Mouse (Mus musculus) kidney, postnatal 0 days (tissue): Measurements from ENCODE around the gene Zbtb20. TPM values are rescaled to one million over a fixed set of nuclear protein-coding genes. Genes with fewer than 3 reads are reported as not detected.

Source experiments
- ATAC-seq: fragments of 200-750 bp; cut with Nextera tagmentation; replicated peaks from 2 replicates; pipeline ENCODE4 v1.8.0; 2017; ENCODE audit warnings: low read depth, moderate number of reproducible peaks, moderate TSS enrichment, moderate library complexity; ENCODE audit not compliant: low FRiP score
- DNase-seq: peaks from one replicate; pipeline ENCODE4 v3.0.0-alpha.2; 2016; ENCODE audit warnings: low spot score
- H3K27ac ChIP-seq: fragments of 300-500 bp; sonication (generic); 2 replicates; pipeline ENCODE4 v1.5.1; 2014; ENCODE audit warnings: mild to moderate bottlenecking
- H3K27me3 ChIP-seq: fragments of 300-500 bp; sonication (generic); 2 replicates; pipeline ENCODE4 v1.6.1; 2014; ENCODE audit warnings: low read length, mixed read lengths; ENCODE audit not compliant: insufficient read depth
- H3K36me3 ChIP-seq: fragments of 300-500 bp; sonication (generic); 2 replicates; pipeline ENCODE4 v1.6.1; 2014; ENCODE audit warnings: low read length, mixed read lengths; ENCODE audit not compliant: insufficient read depth
- H3K4me1 ChIP-seq: fragments of 300-500 bp; sonication (generic); replicated peaks from 2 replicates; pipeline ENCODE4 v1.6.1; 2014; ENCODE audit warnings: antibody characterized with exemption, low read length, mixed read lengths; ENCODE audit not compliant: insufficient read depth
- H3K4me2 ChIP-seq: fragments of 300-500 bp; sonication (generic); 2 replicates; pipeline ENCODE4 v1.6.1; 2014; ENCODE audit warnings: mild to moderate bottlenecking, low read length, moderate library complexity, mixed read lengths
- H3K4me3 ChIP-seq: fragments of 300-500 bp; sonication (generic); replicated peaks from 2 replicates; pipeline ENCODE4 v1.5.1; 2014; ENCODE audit warnings: low read depth, low read length
- H3K9ac ChIP-seq: fragments of 300-500 bp; sonication (generic); 2 replicates; pipeline ENCODE4 v1.6.1; 2014; ENCODE audit warnings: low read depth, low read length
- H3K9me3 ChIP-seq: fragments of 300-500 bp; sonication (generic); replicated peaks from 2 replicates; pipeline ENCODE4 v1.6.1; 2016; ENCODE audit warnings: low read length, inconsistent platforms, mixed read lengths
- CTCF ChIP-seq: IDR thresholded peaks from 2 replicates; pipeline ENCODE4 v1.5.1; 2016; ENCODE audit warnings: antibody characterized with exemption, low read depth, mild to moderate bottlenecking, moderate library complexity
- WGBS: fragments of 180-500 bp; shearing (Covaris S2); extraction: QIAGEN DNeasy Blood & Tissue Kit; methylation state at CpG from one replicate; pipeline ENCODE4 v1.1.7; 2014; 5-methylcytosine and 5-hydroxymethylcytosine counted together
- polyA plus RNA-seq: library from polyadenylated mRNA; unstranded; fragments of >200 nt; fragmentation: Nextera tagmentation; extraction: Ambion mirVana; gene quantifications from 2 replicates; pipeline ENCODE4 v1.2.1, GENCODE M21; 2015

Zbtb20 gene
- polyA plus RNA-seq, 1 experiment from 2014 or later: 36.8 TPM

DNA sequence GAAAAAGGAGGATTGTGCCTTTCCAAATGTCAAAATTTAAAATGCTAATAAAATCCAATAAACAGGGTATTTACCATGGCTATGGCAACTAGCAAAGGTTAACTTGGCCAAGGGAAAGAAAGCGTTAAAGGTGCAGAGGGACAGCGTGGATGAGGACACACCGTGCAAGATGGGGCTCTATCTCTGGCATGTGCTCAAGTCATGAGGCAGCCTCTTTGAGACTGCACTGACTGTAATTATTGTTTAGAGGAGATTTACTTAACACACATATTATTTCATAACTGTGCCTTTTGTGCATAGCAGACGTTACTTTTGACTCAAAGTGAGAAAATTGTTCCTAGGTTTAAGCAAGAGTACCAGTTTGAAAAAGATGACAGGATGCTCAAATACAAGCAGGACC lies 554.3 kb downstream of the Zbtb20 start:
- Histone ChIP-seq H3K4me2 (no peak overlapping the region), H3K9ac (no peak overlapping the region), H3K36me3 (no peaks in the 10 kb centered on the region), H3K4me1 (peaks cover 6% of the 10 kb centered on the region; the same call in 1 of the 2 replicates), H3K4me3 (no peak overlapping the region), H3K9me3 (no peaks in the 10 kb centered on the region), H3K27ac (no peak overlapping the region), H3K27me3 (no peaks in the 10 kb centered on the region)
- WGBS: 77% methylated on average over 4 of the region's 4 CpGs
- DNase-seq (no peak), ATAC-seq (no peak)
- no peak for TF ChIP-seq CTCF

GRCm38 (mm10) chr16:43431514-43432371 lies 556.1 kb downstream of the Zbtb20 start:
- DNase-seq (no peak), ATAC-seq (no peak)
- H3K9me3 ChIP-seq: no peaks in the 10 kb centered on the region
- no peak overlapping the region for H3K9ac ChIP-seq
- no peak overlapping the region for H3K4me2 ChIP-seq
- H3K36me3 ChIP-seq: no peaks in the 10 kb centered on the region
- no peak for TF ChIP-seq CTCF
- H3K27ac ChIP-seq: 0 out of 2 replicates have a peak overlapping the region, but pooled peaks have one; percentile 8
- peaks cover 6% of the 10 kb centered on the region; the same call in 1 of the 2 replicates for H3K4me1 ChIP-seq
- no peaks in the 10 kb centered on the region for H3K27me3 ChIP-seq
- H3K4me3 ChIP-seq: no peak overlapping the region
- 57% methylated on average over 5 of the region's 5 CpGs for WGBS

GRCm38 (mm10) chr16:43434941-43435340 lies 559.3 kb downstream of the Zbtb20 start:
- peak; percentile 78 for TF ChIP-seq CTCF
- Histone ChIP-seq H3K4me2 (no peak overlapping the region), H3K4me1 (peaks cover 6% of the 10 kb centered on the region; the same call in 1 of the 2 replicates), H3K36me3 (no peaks in the 10 kb centered on the region), H3K9me3 (no peaks in the 10 kb centered on the region), H3K4me3 (no peak overlapping the region), H3K27ac (no peak overlapping the region), H3K9ac (no peak overlapping the region), H3K27me3 (no peaks in the 10 kb centered on the region)
- ATAC-seq (no peak), DNase-seq (peak; percentile 55)
- WGBS: 49% methylated on average over 3 of the region's 3 CpGs

DNA sequence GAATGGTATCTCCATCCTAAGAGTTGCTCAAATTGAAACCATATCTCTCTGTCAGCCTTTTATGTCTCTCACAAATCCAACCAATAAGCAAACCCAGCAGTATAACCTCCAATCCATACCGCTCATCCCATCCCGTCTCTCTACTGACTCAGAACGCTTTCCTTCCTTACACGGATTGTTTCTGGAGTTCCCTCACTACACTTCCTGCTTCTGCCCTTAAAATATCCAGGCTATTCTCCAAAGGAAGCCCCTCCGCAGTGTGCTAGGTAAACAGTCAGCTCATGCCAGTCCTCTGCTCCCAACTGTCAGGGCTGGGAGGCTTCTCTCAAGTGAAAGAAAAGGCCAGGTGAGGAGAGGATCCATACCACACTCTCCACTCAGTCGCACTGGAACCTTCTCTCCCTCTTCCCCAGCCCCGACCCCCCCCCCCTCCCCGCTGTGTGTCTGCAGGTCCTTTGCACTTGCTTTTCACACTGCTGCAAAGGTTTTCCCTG lies 563.2 kb downstream of the Zbtb20 start:
- no peak for DNase-seq
- 64% methylated on average over 8 of the region's 8 CpGs for WGBS
- ATAC-seq: no peak
- no peak for TF ChIP-seq CTCF
- Histone ChIP-seq H3K27ac (no peak overlapping the region), H3K27me3 (no peaks in the 10 kb centered on the region), H3K4me1 (no peaks in the 10 kb centered on the region), H3K4me2 (no peak overlapping the region), H3K4me3 (no peak overlapping the region), H3K36me3 (no peaks in the 10 kb centered on the region), H3K9me3 (no peaks in the 10 kb centered on the region), H3K9ac (no peak overlapping the region)

DNA sequence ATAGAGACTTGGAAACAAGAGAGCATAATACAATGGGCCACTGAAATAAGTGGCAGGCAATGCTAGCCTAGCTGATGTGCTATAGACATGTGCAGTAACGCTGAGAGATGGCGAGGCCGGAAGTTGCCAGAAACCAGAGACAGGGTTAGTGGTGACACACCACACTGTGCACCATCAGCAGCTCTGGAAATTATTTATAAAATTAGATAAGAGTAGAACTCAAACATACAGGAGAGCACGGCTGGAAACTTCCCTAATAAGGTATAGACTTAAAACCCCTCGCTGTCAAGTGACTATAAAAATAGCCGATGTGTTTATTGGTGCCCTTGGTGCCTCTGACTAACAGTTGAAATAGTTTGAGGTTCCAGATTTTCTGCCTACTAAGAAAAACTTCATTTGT lies 565.7 kb downstream of the Zbtb20 start:
- H3K27me3 ChIP-seq: no peaks in the 10 kb centered on the region
- H3K4me1 ChIP-seq: no peaks in the 10 kb centered on the region
- no peaks in the 10 kb centered on the region for H3K9me3 ChIP-seq
- H3K36me3 ChIP-seq: no peaks in the 10 kb centered on the region
- no peak overlapping the region for H3K9ac ChIP-seq
- TF ChIP-seq CTCF: no peak
- H3K4me3 ChIP-seq: no peak overlapping the region
- no peak overlapping the region for H3K4me2 ChIP-seq
- DNase-seq (no peak), ATAC-seq (no peak)
- WGBS: 85% methylated on average over 6 of the region's 6 CpGs
- H3K27ac ChIP-seq: no peak overlapping the region

GRCm38 (mm10) chr16:43443034-43443433 lies 567.4 kb downstream of the Zbtb20 start:
- WGBS: 89% methylated on average over 2 of the region's 2 CpGs
- no peak for ATAC-seq

More at GRCm38 (mm10) chr16:43443034-43443433, 567.4 kb downstream of the Zbtb20 start:
- Histone ChIP-seq H3K27me3 (no peaks in the 10 kb centered on the region), H3K9ac (no peak overlapping the region), H3K36me3 (no peaks in the 10 kb centered on the region), H3K4me2 (no peak overlapping the region), H3K9me3 (no peaks in the 10 kb centered on the region), H3K27ac (no peak overlapping the region), H3K4me3 (no peak overlapping the region), H3K4me1 (no peaks in the 10 kb centered on the region)
- no peak for TF ChIP-seq CTCF
- DNase-seq: no peak
